Mouse (Mus musculus) layer of hippocampus, adult 2 months (tissue): ENCODE data around the gene Cmtm6. TPM values are rescaled to one million over a fixed set of nuclear protein-coding genes. Genes with fewer than 3 reads are reported as not detected.
"Not testable (repeated sequence)": the region's sequence is repeated elsewhere in the genome, so short reads cannot be mapped to it uniquely, and the experiment has no call there.

Experiments used
- DNase-seq, 2 experiments: peaks; one replicate each; pipeline ENCODE4 v3.0.0; 2022; ENCODE audit warnings: low spot score in 2 of 2
- H3K27ac ChIP-seq: fragments of 200-600 bp; 2 replicates; pipeline ENCODE4 v1.8.1; 2022
- H3K4me3 ChIP-seq: fragments of 200-600 bp; 2 replicates; pipeline ENCODE4 v1.8.1; 2022; ENCODE audit warnings: mild to moderate bottlenecking
- CTCF ChIP-seq: fragments of 200-600 bp; conservative IDR thresholded peaks from 2 replicates; pipeline ENCODE4 v1.8.1; 2022; ENCODE audit warnings: antibody characterized with exemption, mild to moderate bottlenecking, moderate library complexity
- long read RNA-seq, 2 experiments: library from polyadenylated mRNA; stranded (forward); transcript quantifications; one replicate each; pipeline ENCODE4 v2.0.0; 2021; ENCODE audit warnings: borderline mapping rate in 2 of 2
- total RNA-seq, 2 experiments: library from RNA; stranded (reverse); gene quantifications; 2 replicates each; pipeline ENCODE4 v1.2.3; 2021

Cmtm6 gene
- 10 to 100 TPM; 19.2 to 25.6 TPM for total RNA-seq
- long read RNA-seq, experiment 1, transcript Cmtm6-201 (4 exons, 3,383 nt), result major isoform, 39 of 45 reads
- long read RNA-seq, experiment 1, partial matches to known transcripts, result 5 of 45 reads
- long read RNA-seq, experiment 1, other reads (novel, unspliced or antisense), result 1 of 45 reads
- long read RNA-seq, experiment 2, transcript Cmtm6-201 (4 exons, 3,383 nt), result major isoform, 45 of 53 reads
- long read RNA-seq, experiment 2, partial matches to known transcripts, result 3 of 53 reads
- long read RNA-seq, experiment 2, other reads (novel, unspliced or antisense), result 5 of 53 reads

- peak within 1 kb of the TSS; percentile 82 for H3K4me3 ChIP-seq
- peak within 1 kb of the TSS; percentile 90 for H3K27ac ChIP-seq
- TF ChIP-seq CTCF, result peak; percentile 74
- DNase-seq, result peak; percentile 94 to 95
These were observed at the start of gene Cmtm6 for GRCm38 (mm10) chr9:114731011-114731755. TSS of gene Cmtm6 (plus strand) at chr9:114731116.

GRCm38 (mm10) chr9:114682193-114682592 lies 48.7 kb upstream of the Cmtm6 start:
- H3K27ac ChIP-seq, result no peak overlapping the region
- no peak overlapping the region for H3K4me3 ChIP-seq
- TF ChIP-seq CTCF, result no peak
- DNase-seq, result no peak

GRCm38 (mm10) chr9:114686245-114686644 lies 44.7 kb upstream of the Cmtm6 start:
- DNase-seq, result no peak
- no peak overlapping the region for H3K4me3 ChIP-seq
- TF ChIP-seq CTCF, result no peak
- no peak overlapping the region for H3K27ac ChIP-seq

- peak overlapping the region; percentile 97 for H3K27ac ChIP-seq
- DNase-seq, result no peak
- H3K4me3 ChIP-seq, result peak overlapping the region; percentile 98
- no peak for TF ChIP-seq CTCF
These were observed 43.3 kb upstream of the Cmtm6 start for GRCm38 (mm10) chr9:114687639-114688038.

GRCm38 (mm10) chr9:114688252-114688952 lies 42.5 kb upstream of the Cmtm6 start, which contains the start of gene Dync1li1:
TSS of gene Dync1li1 (plus strand) at chr9:114688790.
- DNase-seq, result peak; percentile 96 to 97
- Histone ChIP-seq H3K4me3 (peak within 1 kb of the TSS; percentile 98), H3K27ac (peak within 1 kb of the TSS; percentile 97)
- TF ChIP-seq CTCF, result no peak

GRCm38 (mm10) chr9:114688953-114689407 lies 41.9 kb upstream of the Cmtm6 start:
- DNase-seq, result no peak
- peak overlapping the region; percentile 97 for H3K27ac ChIP-seq
- no peak for TF ChIP-seq CTCF
- H3K4me3 ChIP-seq, result peak overlapping the region; percentile 98

GRCm38 (mm10) chr9:114690119-114690601 lies 40.8 kb upstream of the Cmtm6 start:
- DNase-seq, result no peak
- Histone ChIP-seq H3K4me3 (peak overlapping the region; percentile 98), H3K27ac (no peak overlapping the region)
- no peak for TF ChIP-seq CTCF

GRCm38 (mm10) chr9:114691112-114691511 lies 39.8 kb upstream of the Cmtm6 start:
- no peak for TF ChIP-seq CTCF
- H3K4me3 ChIP-seq, result no peak overlapping the region
- no peak for DNase-seq
- no peak overlapping the region for H3K27ac ChIP-seq

- not testable (repeated sequence) for DNase-seq, H3K27ac ChIP-seq, H3K4me3 ChIP-seq
These were observed 35.3 kb upstream of the Cmtm6 start for GRCm38 (mm10) chr9:114695662-114696061.

- DNase-seq, result no peak
- TF ChIP-seq CTCF, result no peak
- no peak overlapping the region for H3K4me3 ChIP-seq
- H3K27ac ChIP-seq, result peak overlapping the region; percentile 71
These were observed 33.8 kb upstream of the Cmtm6 start for GRCm38 (mm10) chr9:114697072-114697471.

GRCm38 (mm10) chr9:114697926-114698325 lies 33.0 kb upstream of the Cmtm6 start:
- no peak for TF ChIP-seq CTCF

GRCm38 (mm10) chr9:114699262-114699661 lies 31.7 kb upstream of the Cmtm6 start:
- no peak for TF ChIP-seq CTCF
- Histone ChIP-seq H3K4me3 (no peak overlapping the region), H3K27ac (peak overlapping the region; percentile 46; the same call in 1 of the 2 replicates)
- DNase-seq, result no peak

More at GRCm38 (mm10) chr9:114697926-114698325, 33.0 kb upstream of the Cmtm6 start:
- H3K27ac ChIP-seq, result peak overlapping the region; percentile 71; the same call in 1 of the 2 replicates
- no peak for DNase-seq
- no peak overlapping the region for H3K4me3 ChIP-seq
